Mouse (Mus musculus) forebrain, embryonic 16.5 days (tissue): Measurements from ENCODE around the gene Tmprss6. TPM values are rescaled to one million over a fixed set of nuclear protein-coding genes. Genes with fewer than 3 reads are reported as not detected.

Experiments
- ATAC-seq: fragments of 200-750 bp; cut with Nextera tagmentation; 2 replicates; pipeline ENCODE4 v1.8.0; 2017; ENCODE audit warnings: mild to moderate bottlenecking, moderate library complexity
- H3K27ac ChIP-seq: fragments of 300-500 bp; sonication (generic); 2 replicates; pipeline ENCODE4 v1.5.1; 2014; ENCODE audit warnings: low read length, control low read depth
- H3K27me3 ChIP-seq: fragments of 300-500 bp; sonication (generic); replicated peaks from 2 replicates; pipeline ENCODE4 v1.6.1; 2014; ENCODE audit warnings: low read length; ENCODE audit not compliant: control insufficient read depth, insufficient read depth
- H3K36me3 ChIP-seq: fragments of 300-500 bp; sonication (generic); 2 replicates; pipeline ENCODE4 v1.6.1; 2014; ENCODE audit not compliant: control insufficient read depth, insufficient read depth
- H3K4me1 ChIP-seq: fragments of 300-500 bp; sonication (generic); replicated peaks from 2 replicates; pipeline ENCODE4 v1.6.1; 2014; ENCODE audit warnings: low read length; ENCODE audit not compliant: control insufficient read depth, insufficient read depth
- H3K4me2 ChIP-seq: fragments of 300-500 bp; sonication (generic); 2 replicates; pipeline ENCODE4 v1.6.1; 2014; ENCODE audit warnings: mild to moderate bottlenecking, low read length, control low read depth
- H3K4me3 ChIP-seq: fragments of 300-500 bp; sonication (generic); replicated peaks from 2 replicates; pipeline ENCODE4 v1.5.1; 2014; ENCODE audit warnings: mild to moderate bottlenecking, low read length, control low read depth
- H3K9ac ChIP-seq: fragments of 300-500 bp; sonication (generic); replicated peaks from 2 replicates; pipeline ENCODE4 v1.6.1; 2014; ENCODE audit warnings: low read depth, low read length, control low read depth
- H3K9me3 ChIP-seq: fragments of 300-500 bp; sonication (generic); 2 replicates; pipeline ENCODE4 v1.6.1; 2016; ENCODE audit warnings: low read length; ENCODE audit not compliant: control insufficient read depth
- WGBS: fragments of 180-500 bp; shearing (Covaris S2); extraction: QIAGEN DNeasy Blood & Tissue Kit; methylation state at CpG from one replicate; pipeline ENCODE4 v1.1.7; 2014; 5-methylcytosine and 5-hydroxymethylcytosine counted together
- polyA plus RNA-seq: library from polyadenylated mRNA; unstranded; fragments of >200 nt; fragmentation: Nextera tagmentation; extraction: Ambion mirVana; gene quantifications from 2 replicates; pipeline ENCODE4 v1.2.1, GENCODE M21; 2015

Gene Tmprss6
- polyA plus RNA-seq, 1 experiment from 2014 or later: 0.06 TPM

GRCm38 (mm10) chr15:78476878-78477277, 8.4 kb upstream of the Tmprss6 start:
- H3K27ac ChIP-seq: no peak overlapping the region
- WGBS: 88% methylated on average over 1 of the region's 1 CpGs
- no peaks in the 10 kb centered on the region for H3K36me3 ChIP-seq
- no peak overlapping the region for H3K4me3 ChIP-seq
- no peak for ATAC-seq
- no peaks in the 10 kb centered on the region for H3K4me1 ChIP-seq
- H3K4me2 ChIP-seq: no peak overlapping the region
- H3K9me3 ChIP-seq: no peaks in the 10 kb centered on the region
- no peaks in the 10 kb centered on the region for H3K27me3 ChIP-seq
- no peak overlapping the region for H3K9ac ChIP-seq

DNA sequence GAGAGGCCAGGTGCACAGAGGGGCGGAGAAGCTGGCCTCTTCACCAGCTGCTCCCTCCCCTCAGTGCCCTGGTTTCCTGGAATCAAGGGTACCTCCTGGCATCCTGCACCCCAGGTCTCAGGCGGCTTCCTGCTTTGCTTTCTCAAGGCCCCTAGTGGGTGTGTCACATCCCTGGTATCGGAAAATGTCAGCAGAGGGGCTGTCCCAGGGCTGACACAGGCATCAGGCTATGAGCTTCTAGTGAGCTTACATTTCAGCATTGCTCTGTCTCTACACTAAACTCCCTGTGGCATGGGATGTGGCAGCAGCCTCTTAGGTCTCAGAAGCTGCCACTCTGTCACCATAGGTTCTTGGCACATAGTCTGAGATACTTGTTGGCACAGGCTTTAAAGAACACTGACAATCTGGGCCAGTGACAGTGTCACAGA, 7.2 kb upstream of the Tmprss6 start:
- Histone ChIP-seq H3K36me3 (no peaks in the 10 kb centered on the region), H3K27me3 (no peaks in the 10 kb centered on the region), H3K27ac (no peak overlapping the region), H3K4me2 (no peak overlapping the region), H3K9ac (no peak overlapping the region), H3K4me3 (no peak overlapping the region), H3K9me3 (no peaks in the 10 kb centered on the region), H3K4me1 (no peaks in the 10 kb centered on the region)
- no peak for ATAC-seq
- WGBS: 72% methylated on average over 3 of the region's 3 CpGs

GRCm38 (mm10) chr15:78473442-78473841, 5.0 kb upstream of the Tmprss6 start:
- WGBS: 80% methylated on average over 6 of the region's 6 CpGs
- H3K27me3 ChIP-seq: no peaks in the 10 kb centered on the region
- no peaks in the 10 kb centered on the region for H3K4me1 ChIP-seq
- H3K36me3 ChIP-seq: no peaks in the 10 kb centered on the region
- no peak overlapping the region for H3K27ac ChIP-seq
- H3K9ac ChIP-seq: no peak overlapping the region
- no peak overlapping the region for H3K4me3 ChIP-seq
- no peak overlapping the region for H3K4me2 ChIP-seq
- no peak for ATAC-seq
- no peaks in the 10 kb centered on the region for H3K9me3 ChIP-seq

GRCm38 (mm10) chr15:78471902-78472301, 3.5 kb upstream of the Tmprss6 start:
- 49% methylated on average over 7 of the region's 7 CpGs for WGBS

GRCm38 (mm10) chr15:78470495-78471276, 2.3 kb upstream of the Tmprss6 start:
- Histone ChIP-seq H3K9ac (no peak overlapping the region), H3K4me3 (no peak overlapping the region), H3K9me3 (no peaks in the 10 kb centered on the region), H3K4me1 (no peaks in the 10 kb centered on the region), H3K4me2 (no peak overlapping the region), H3K27me3 (no peaks in the 10 kb centered on the region), H3K36me3 (no peaks in the 10 kb centered on the region), H3K27ac (no peak overlapping the region)
- ATAC-seq: no peak
- WGBS: 72% methylated on average over 4 of the region's 4 CpGs

More at GRCm38 (mm10) chr15:78471902-78472301, 3.5 kb upstream of the Tmprss6 start:
- Histone ChIP-seq H3K9me3 (no peaks in the 10 kb centered on the region), H3K27ac (no peak overlapping the region), H3K4me3 (no peak overlapping the region), H3K9ac (no peak overlapping the region), H3K36me3 (no peaks in the 10 kb centered on the region), H3K4me1 (no peaks in the 10 kb centered on the region), H3K27me3 (no peaks in the 10 kb centered on the region), H3K4me2 (no peak overlapping the region)
- no peak for ATAC-seq

- H3K9me3 ChIP-seq: no peaks in the 10 kb centered on the region
- no peaks in the 10 kb centered on the region for H3K27me3 ChIP-seq
- H3K36me3 ChIP-seq: no peaks in the 10 kb centered on the region
- ATAC-seq: no peak
- no peak overlapping the region for H3K9ac ChIP-seq
- H3K4me2 ChIP-seq: no peak overlapping the region
- 96% methylated on average over 7 of the region's 7 CpGs for WGBS
- no peak overlapping the region for H3K27ac ChIP-seq
- no peaks in the 10 kb centered on the region for H3K4me1 ChIP-seq
- no peak overlapping the region for H3K4me3 ChIP-seq
Observed at GRCm38 (mm10) chr15:78467570-78467969, 864 bp downstream of the Tmprss6 start.

DNA sequence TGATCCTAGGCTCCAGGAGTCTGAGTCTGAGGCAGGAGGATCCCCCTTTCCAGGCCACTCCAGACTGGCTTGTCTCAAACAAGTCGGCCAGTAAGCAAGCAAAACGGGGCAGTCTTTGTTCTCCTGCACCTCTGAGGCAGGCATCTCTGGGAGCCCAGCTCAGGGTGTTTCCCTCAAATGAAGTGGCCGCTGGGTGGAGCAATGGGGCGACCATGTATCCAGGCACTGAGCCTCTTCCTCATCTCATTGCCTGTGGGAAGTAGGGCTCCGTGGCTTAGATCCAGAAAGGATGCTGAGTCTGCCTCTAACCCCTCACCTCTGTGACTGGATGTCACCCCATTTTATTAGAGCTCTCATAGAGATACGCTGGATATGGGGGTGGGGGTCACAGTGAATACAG, 1.6 kb downstream of the Tmprss6 start:
- Histone ChIP-seq H3K27me3 (no peaks in the 10 kb centered on the region), H3K4me1 (no peaks in the 10 kb centered on the region), H3K4me2 (no peak overlapping the region), H3K9me3 (no peaks in the 10 kb centered on the region), H3K27ac (no peak overlapping the region), H3K9ac (no peak overlapping the region), H3K4me3 (no peak overlapping the region), H3K36me3 (no peaks in the 10 kb centered on the region)
- WGBS: 32% methylated on average over 6 of the region's 6 CpGs
- no peak for ATAC-seq

DNA sequence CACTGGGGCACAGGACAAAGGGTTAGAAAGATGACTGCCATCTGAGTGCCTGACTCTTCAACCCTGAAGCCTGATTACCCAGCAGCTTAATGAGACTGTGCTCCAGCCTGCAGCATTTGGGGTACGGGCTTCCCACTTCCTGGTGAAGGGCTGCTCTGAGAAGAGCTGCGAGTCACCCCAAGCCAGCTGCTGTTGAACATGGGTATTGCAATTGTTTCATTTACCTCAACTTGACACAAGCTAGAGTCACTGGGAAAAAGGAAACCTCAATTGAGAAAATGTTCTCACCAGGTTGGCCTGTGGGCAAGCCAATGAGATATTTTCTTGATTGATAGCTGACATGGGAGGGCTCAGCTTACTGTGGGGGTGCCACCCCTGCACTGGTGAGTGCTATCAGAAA, 5.5 kb downstream of the Tmprss6 start:
- Histone ChIP-seq H3K4me2 (no peak overlapping the region), H3K4me3 (no peak overlapping the region), H3K27me3 (no peaks in the 10 kb centered on the region), H3K9ac (no peak overlapping the region), H3K27ac (no peak overlapping the region), H3K9me3 (no peaks in the 10 kb centered on the region), H3K36me3 (no peaks in the 10 kb centered on the region), H3K4me1 (no peaks in the 10 kb centered on the region)
- ATAC-seq: no peak
- WGBS: 94% methylated on average over 2 of the region's 2 CpGs

- 85% methylated on average over 10 of the region's 10 CpGs for WGBS
- no peaks in the 10 kb centered on the region for H3K4me1 ChIP-seq
Observed at GRCm38 (mm10) chr15:78457193-78457592, 11.2 kb downstream of the Tmprss6 start.

GRCm38 (mm10) chr15:78456051-78456450, 12.4 kb downstream of the Tmprss6 start:
- H3K9me3 ChIP-seq: no peaks in the 10 kb centered on the region
- no peaks in the 10 kb centered on the region for H3K36me3 ChIP-seq
- ATAC-seq: no peak
- no peak overlapping the region for H3K4me3 ChIP-seq
- no peak overlapping the region for H3K4me2 ChIP-seq
- no peak overlapping the region for H3K9ac ChIP-seq
- H3K4me1 ChIP-seq: no peaks in the 10 kb centered on the region
- H3K27ac ChIP-seq: no peak overlapping the region
- WGBS: 35% methylated on average over 7 of the region's 7 CpGs
- no peaks in the 10 kb centered on the region for H3K27me3 ChIP-seq

More at GRCm38 (mm10) chr15:78457193-78457592, 11.2 kb downstream of the Tmprss6 start:
- Histone ChIP-seq H3K4me2 (no peak overlapping the region), H3K27ac (no peak overlapping the region), H3K9me3 (no peaks in the 10 kb centered on the region), H3K27me3 (no peaks in the 10 kb centered on the region), H3K4me3 (no peak overlapping the region), H3K36me3 (no peaks in the 10 kb centered on the region), H3K9ac (no peak overlapping the region)
- no peak for ATAC-seq
